Mouse (Mus musculus) cerebellum, postnatal 36 days (tissue): ENCODE results near the gene Cks1b.

Experiments
- DNase-seq, 2 experiments: peaks; one replicate each; pipeline ENCODE4 v3.0.0; 2021 to 2022; ENCODE audit warnings: mixed read lengths in 2 of 2

Gene Cks1b

GRCm38 (mm10) chr3:89394894-89395256, 23.3 kb downstream of the Cks1b start:
- DNase-seq = peak; percentile 88

DNA sequence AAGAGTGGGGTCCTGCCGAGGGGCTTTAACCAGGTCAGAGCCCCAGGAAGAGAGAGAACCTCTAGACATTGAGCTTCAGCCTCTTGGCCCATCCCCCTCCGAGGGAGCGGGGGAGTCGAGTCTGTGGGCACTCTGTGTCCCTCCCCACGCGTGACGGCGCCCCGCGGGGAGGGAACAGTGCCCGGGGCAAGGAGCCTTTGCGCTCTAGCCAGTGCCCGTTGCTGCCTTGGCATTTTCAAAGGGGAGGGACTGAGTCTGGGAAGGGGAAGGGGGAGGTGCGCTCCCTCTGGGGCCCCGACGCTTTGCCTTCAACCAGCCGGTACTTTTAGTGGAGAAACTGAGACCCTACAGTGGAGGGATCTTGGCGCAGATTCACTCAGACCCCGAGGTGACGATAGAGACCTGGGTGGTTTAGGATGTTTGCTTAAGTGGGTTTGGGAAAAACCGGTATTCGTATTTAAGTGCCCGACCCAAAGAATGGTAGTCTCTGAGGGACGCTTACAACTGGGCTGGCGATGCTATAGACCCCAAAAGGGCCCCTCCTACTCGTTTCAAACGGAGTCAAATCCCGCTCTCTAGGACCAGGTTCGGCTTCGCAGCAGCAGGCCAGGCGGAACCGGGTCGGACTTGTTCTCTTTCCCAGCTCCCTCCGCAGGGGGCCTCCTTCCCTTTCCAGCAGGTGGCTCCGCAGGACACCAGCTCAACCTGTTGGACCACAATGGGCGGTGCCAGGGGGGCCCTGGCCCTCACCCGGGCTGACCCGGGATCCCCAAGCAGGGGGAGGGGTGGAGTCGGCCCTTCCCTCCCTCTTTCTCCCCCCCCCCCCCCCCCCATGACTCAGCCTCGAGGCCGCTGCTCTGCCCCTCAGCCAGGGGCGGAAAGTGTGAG, 23.9 kb downstream of the Cks1b start, which contains the start of gene Zbtb7b:
TSS of gene Zbtb7b (minus strand) at position 771 of the 888 bp plus-strand sequence.
- peak; percentile 83 to 90 for DNase-seq

DNA sequence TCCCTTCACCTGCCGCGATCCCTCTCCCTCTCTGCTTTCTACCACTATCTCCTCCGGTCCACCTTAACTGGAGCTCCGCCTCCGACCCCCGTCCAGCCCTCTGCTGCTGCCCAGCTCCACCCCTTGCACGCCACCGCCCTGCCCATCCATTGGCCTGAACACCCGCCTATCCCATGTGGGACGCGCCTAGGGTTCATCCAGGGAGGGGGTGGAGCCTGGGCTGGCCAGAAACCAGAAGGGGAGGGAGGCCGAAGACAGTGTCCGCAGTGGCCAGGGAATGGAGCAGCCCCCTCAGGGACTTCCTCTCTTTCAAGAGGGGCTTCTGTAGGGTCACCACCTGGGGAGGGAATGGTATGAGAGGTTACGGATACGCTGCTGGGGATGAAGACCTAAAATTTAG, 24.6 kb downstream of the Cks1b start:
- DNase-seq = peak; percentile 97 to 99

- DNase-seq = peak; percentile 34 to 56
Observed at GRCm38 (mm10) chr3:89392871-89393311, 25.3 kb downstream of the Cks1b start.

- DNase-seq = peak; percentile 54 to 60
Observed at GRCm38 (mm10) chr3:89391663-89392511, 26.3 kb downstream of the Cks1b start.

- peak; percentile 26 to 34 for DNase-seq
Observed at GRCm38 (mm10) chr3:89390699-89391662, 27.2 kb downstream of the Cks1b start.

GRCm38 (mm10) chr3:89390111-89390515, 28.1 kb downstream of the Cks1b start:
- DNase-seq = peak; percentile 29 to 33

- DNase-seq = peak in 1 of 2 experiments; percentile 28
Observed at GRCm38 (mm10) chr3:89388901-89389740, 29.1 kb downstream of the Cks1b start.

GRCm38 (mm10) chr3:89388134-89388881, 29.9 kb downstream of the Cks1b start:
- peak; percentile 32 to 53 for DNase-seq

GRCm38 (mm10) chr3:89387632-89388031, 30.6 kb downstream of the Cks1b start:
- no peak for DNase-seq

DNA sequence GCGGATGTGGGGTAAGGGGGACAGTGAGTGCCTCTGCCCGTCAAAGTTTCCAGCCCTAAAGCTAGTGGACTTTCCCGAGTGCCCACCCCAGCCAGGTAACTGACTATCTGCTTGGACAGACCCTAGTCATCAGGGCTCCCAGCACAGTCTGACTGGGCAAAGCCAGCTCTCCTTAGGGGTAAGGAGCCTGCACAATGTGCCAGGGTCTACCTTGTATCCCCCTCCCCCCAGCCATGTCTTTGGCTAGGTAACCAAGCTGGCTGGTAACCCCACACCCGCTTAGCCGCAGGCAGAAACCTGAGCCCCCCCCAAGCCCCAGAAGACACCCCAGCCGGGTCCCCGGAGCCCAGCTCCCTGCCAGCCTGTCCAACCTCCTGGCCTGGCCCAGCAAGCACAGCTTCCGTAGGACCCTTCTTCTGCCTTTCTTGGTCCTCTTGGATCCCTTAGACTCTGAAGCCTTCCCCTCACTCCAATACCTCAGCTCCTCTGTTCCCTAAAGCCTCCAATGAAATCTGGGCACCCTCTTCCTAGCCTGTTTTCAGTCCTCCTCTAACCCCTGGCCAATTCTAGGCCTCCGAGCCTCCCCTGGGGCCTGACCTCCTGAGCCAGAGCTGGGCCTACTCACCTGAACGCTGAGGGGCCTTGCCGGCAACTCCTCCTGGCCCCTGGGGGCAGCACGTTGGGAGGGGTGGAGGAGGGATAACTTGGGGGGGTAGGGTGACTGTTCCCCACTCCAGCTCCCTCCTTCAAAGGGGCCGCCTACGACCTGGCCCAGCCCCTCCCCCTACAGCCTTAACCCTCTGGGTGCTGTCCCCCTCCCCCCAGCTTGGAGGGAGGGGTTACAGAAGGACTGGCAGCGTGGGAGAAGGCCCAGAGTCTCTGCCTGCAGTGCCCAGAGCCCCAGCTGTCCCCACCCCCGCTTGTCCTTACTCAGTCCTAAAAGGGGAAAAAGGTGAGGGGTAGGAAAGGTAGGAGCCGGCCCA, 31.5 kb downstream of the Cks1b start:
- no peak for DNase-seq

DNA sequence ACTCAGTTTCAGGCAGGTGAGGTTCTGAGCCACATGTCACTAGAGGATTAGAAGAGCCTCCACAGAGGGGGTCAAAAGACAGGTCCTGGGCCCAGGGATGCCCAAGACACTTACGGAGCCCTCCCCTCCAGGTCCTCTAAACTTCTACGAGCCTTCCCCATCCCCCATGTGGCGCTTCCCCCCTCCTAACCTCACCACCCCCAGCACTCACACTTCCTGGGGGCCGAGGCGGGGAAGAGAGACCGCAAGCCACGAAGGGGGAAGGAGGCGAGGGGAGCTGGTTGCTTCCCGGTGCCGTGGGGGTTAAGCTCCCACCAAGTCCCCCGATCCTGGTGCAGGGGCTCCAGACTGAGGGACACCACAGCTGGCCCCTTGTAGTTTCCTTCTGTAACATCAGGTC, 32.7 kb downstream of the Cks1b start:
- DNase-seq = no peak

DNA sequence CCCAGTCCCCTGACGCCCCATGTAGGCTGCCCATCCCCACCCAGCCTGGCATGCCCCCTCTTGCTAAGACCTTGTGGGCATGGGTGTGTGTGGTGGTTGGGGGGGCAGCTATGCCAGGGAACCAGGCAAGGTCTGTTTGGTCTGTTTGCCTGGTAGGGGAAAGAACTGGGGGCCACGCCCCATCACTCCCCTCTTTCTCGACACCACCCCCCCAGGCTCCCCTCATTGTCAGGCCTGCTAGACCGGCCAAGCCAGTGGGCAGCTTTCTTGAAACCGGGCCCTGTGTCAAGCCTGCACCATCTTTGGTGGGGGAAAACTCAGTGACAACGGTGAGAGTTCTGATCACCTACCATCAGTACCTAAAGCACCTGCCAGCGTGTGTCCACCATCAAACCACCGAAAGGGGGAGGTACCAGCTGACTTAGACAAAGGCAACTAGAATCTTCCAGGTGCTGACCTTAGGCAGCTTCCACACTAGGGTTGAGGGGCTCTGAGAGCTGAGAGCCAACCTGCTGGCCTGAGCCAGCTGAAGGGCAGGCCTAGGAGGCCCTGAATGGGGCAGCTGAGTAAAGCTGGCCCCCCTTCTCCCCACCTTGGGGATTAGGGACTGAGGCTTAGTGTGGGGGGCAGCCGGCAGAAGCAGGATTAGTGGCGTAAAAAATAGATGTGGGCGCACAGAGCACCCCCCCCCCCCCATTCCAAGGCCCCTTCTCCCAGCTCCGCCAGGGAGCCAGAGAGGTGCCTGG, 33.7 kb downstream of the Cks1b start:
- DNase-seq = no peak

GRCm38 (mm10) chr3:89383651-89384255, 34.4 kb downstream of the Cks1b start:
- DNase-seq = no peak

- DNase-seq = no peak
Observed at GRCm38 (mm10) chr3:89382950-89383349, 35.2 kb downstream of the Cks1b start.

DNA sequence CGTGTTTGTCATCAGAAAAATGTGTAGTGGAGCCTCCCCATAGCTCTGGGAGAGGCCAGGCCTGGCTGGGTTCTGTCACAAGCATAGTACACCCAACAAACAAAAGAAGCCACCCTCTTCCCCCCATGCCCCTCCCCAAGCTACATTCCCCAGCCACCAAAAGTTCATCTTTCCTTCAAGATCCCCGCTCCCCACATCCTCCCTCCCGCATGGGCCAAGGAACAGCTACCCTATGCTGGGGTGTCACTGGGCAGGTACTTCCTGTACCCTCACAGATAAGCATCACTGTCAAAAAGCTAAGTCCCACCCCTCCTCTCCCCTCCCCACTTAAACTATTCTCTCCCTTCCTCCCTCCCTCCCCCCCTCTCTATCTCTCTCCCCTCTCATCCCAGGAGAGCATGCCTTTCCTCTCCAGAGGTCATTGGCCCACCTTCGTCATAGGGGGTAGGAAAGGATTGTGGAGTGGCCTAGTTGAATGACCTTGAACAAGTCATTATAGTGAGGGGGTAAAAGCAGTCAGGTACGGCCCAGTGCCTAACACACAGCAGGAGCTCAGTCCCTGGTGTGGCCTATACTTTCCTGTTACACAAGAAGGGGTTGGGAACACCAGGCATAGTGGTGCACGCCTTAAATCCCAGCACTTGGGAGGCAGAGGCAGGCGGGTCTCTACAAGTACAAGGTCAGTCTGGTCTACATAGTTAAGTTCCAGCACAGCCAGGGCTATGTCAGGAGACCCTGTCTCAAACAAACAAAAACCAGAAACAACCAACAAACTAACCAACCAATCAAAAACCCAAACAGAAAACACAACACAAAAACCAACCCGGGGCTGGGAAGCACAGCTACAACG, 35.9 kb downstream of the Cks1b start:
- no peak for DNase-seq

- no peak for DNase-seq
Observed at GRCm38 (mm10) chr3:89381233-89381632, 37.0 kb downstream of the Cks1b start.
